Mouse (Mus musculus): ENCODE measurements around the gene Plekha8. TPM values are rescaled to one million over a fixed set of nuclear protein-coding genes. Genes with fewer than 3 reads are reported as not detected.

Gene Plekha8
- polyA plus RNA-seq, 2 experiments, result 1.7 to 2.6 TPM

DNA sequence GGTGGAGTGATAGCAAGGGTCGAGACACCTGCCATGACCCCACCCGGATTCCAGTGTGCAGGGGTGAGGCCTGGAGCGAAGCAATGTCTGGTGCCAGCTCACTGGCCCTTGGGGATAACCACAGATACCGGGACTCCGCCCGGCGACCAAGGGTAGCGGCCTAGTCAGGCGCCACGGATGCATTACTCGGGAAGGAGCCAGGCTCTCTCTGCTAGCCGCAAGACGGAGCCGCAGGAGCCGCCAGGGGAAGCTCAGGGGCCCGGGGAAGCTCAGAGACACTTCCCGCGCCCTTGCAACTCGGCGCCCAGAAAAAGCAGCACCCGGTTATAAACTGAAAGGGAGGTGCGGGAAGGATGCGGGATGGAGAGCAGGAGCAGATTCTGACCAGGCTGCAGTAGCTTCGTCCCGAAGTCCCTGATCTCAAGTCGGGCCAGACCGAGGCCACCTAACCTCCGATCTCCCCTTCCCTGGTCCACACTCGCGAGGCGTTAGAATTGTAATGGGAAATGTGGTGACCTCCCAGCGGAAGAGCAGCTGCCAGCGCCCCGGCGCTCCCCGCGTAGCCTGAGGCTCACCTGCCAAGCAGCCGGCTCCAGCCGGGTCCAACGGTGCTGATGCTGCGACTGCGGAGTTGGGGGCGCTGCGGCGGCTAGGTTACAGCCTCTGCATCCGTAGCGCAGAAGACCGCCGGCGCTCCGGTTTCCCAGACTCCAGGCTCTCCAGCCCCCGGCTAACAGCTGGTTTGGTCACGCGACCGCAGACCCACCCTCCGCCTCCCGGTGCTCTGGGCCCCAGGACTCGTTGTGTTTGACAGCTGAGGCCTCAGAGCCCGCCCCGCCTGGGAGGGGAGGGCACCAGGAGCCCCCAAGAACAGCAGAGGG is 29.0 kb upstream of the Plekha8 start, which contains the start of gene Scrn1:
Gene Scrn1, minus strand, starts transcription at position 825 of the 881 bp plus-strand sequence.
- Histone ChIP-seq H3K36me3 (replicated peaks; ENCODE audit: control insufficient read depth, insufficient read depth, low read depth) (no peaks in the 10 kb centered on the region), H3K27ac (no peak within 1 kb of the TSS), H3K4me1 (replicated peaks; ENCODE audit: control insufficient read depth in 2 of 2, insufficient read depth in 2 of 2, low read length in 1 of 2) (no peaks in the 10 kb centered on the region), H3K4me3 (ENCODE audit: insufficient read depth in 1 of 2, low read depth in 2 of 2, low read length in 2 of 2) (peak within 1 kb of the TSS; percentile 37 to 39), H3K27me3 (ENCODE audit: control insufficient read depth, insufficient read depth, low read length) (peaks cover 28% of the 10 kb centered on the region), H3K9ac (replicated peaks) (no peak within 1 kb of the TSS), H3K9me3 (ENCODE audit: control insufficient read depth, low read length) (no peaks in the 10 kb centered on the region), H3K4me2 (ENCODE audit: low read depth) (peak within 1 kb of the TSS; percentile 57)
- no peak for TF ChIP-seq EP300 (IDR thresholded peaks at IDR 0.05; ENCODE audit: low read depth)
- no peak for TF ChIP-seq CTCF (IDR thresholded peaks at IDR 0.05; ENCODE audit: low read depth)
- DNase-seq (ENCODE audit: low read depth in 3 of 3, low spot score in 3 of 3), result no peak
- ATAC-seq (ENCODE audit: insufficient read depth), result no peak
- 1% methylated on average over 60 of the region's 60 CpGs for WGBS (ENCODE audit: insufficient replicate concordance)

DNA sequence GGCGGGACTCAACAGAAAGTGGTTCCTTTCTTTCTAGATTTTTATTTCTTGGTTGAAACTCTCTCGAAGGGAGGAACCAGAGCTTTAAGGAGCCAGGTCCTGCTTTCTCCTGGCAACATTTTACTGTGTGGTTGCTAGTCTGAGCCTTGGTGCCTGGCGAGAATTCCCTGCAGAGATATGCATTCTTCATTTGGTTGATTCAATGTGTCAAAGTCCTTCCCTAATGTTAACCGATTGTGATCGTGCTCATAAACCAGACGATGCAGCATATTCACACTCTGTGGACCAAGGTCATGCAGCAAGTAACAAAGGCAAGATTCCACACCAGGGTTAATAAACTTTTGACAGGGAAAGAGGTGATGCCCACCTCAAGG is 28.4 kb upstream of the Plekha8 start:
- Histone ChIP-seq H3K4me2 (ENCODE audit: low read depth) (peak overlapping the region; percentile 57), H3K36me3 (replicated peaks; ENCODE audit: control insufficient read depth, insufficient read depth, low read depth) (no peaks in the 10 kb centered on the region), H3K9ac (replicated peaks) (no peak overlapping the region), H3K4me3 (ENCODE audit: insufficient read depth in 1 of 2, low read depth in 2 of 2, low read length in 2 of 2) (peak overlapping the region in 1 of 2 experiments; percentile 39; a peak in 2 of 4 replicates), H3K4me1 (replicated peaks; ENCODE audit: control insufficient read depth in 2 of 2, insufficient read depth in 2 of 2, low read length in 1 of 2) (no peaks in the 10 kb centered on the region), H3K27ac (no peak overlapping the region), H3K9me3 (ENCODE audit: control insufficient read depth, low read length) (no peaks in the 10 kb centered on the region), H3K27me3 (ENCODE audit: control insufficient read depth, insufficient read depth, low read length) (peaks cover 28% of the 10 kb centered on the region)
- TF ChIP-seq CTCF (IDR thresholded peaks at IDR 0.05; ENCODE audit: low read depth) (no peak), EP300 (IDR thresholded peaks at IDR 0.05; ENCODE audit: low read depth) (no peak)
- WGBS (ENCODE audit: insufficient replicate concordance), result 14% methylated on average over 6 of the region's 6 CpGs
- DNase-seq (ENCODE audit: low read depth in 3 of 3, low spot score in 3 of 3), result no peak
- no peak for ATAC-seq (ENCODE audit: insufficient read depth)

GRCm38 (mm10) chr6:54569776-54570175 is 25.1 kb upstream of the Plekha8 start:
- Histone ChIP-seq H3K27me3 (ENCODE audit: control insufficient read depth, insufficient read depth, low read length) (peaks cover 21% of the 10 kb centered on the region), H3K4me2 (ENCODE audit: low read depth) (no peak overlapping the region), H3K9ac (replicated peaks) (no peak overlapping the region), H3K4me3 (ENCODE audit: insufficient read depth in 1 of 2, low read depth in 2 of 2, low read length in 2 of 2) (no peak overlapping the region), H3K27ac (no peak overlapping the region), H3K36me3 (replicated peaks; ENCODE audit: control insufficient read depth, insufficient read depth, low read depth) (no peaks in the 10 kb centered on the region), H3K4me1 (replicated peaks; ENCODE audit: control insufficient read depth in 2 of 2, insufficient read depth in 2 of 2, low read length in 1 of 2) (no peaks in the 10 kb centered on the region), H3K9me3 (ENCODE audit: control insufficient read depth, low read length) (no peaks in the 10 kb centered on the region)
- DNase-seq (ENCODE audit: low read depth in 3 of 3, low spot score in 3 of 3) (no peak), ATAC-seq (ENCODE audit: insufficient read depth) (no peak)
- TF ChIP-seq EP300 (IDR thresholded peaks at IDR 0.05; ENCODE audit: low read depth) (no peak), CTCF (IDR thresholded peaks at IDR 0.05; ENCODE audit: low read depth) (no peak)
- 59% methylated on average over 7 of the region's 7 CpGs for WGBS (ENCODE audit: insufficient replicate concordance)

- H3K4me2 ChIP-seq (ENCODE audit: low read depth), result no peak overlapping the region
- H3K27ac ChIP-seq, result no peak overlapping the region
- TF ChIP-seq EP300 (IDR thresholded peaks at IDR 0.05; ENCODE audit: low read depth) (no peak), CTCF (IDR thresholded peaks at IDR 0.05; ENCODE audit: low read depth) (no peak)
- WGBS (ENCODE audit: insufficient replicate concordance), result 39% methylated on average over 6 of the region's 6 CpGs
- no peak overlapping the region for H3K4me3 ChIP-seq (ENCODE audit: insufficient read depth in 1 of 2, low read depth in 2 of 2, low read length in 2 of 2)
- no peaks in the 10 kb centered on the region for H3K4me1 ChIP-seq (replicated peaks; ENCODE audit: control insufficient read depth in 2 of 2, insufficient read depth in 2 of 2, low read length in 1 of 2)
- no peaks in the 10 kb centered on the region for H3K36me3 ChIP-seq (replicated peaks; ENCODE audit: control insufficient read depth, insufficient read depth, low read depth)
- DNase-seq (ENCODE audit: low read depth in 3 of 3, low spot score in 3 of 3), result no peak
- no peaks in the 10 kb centered on the region for H3K9me3 ChIP-seq (ENCODE audit: control insufficient read depth, low read length)
- ATAC-seq (ENCODE audit: insufficient read depth), result no peak
- no peak overlapping the region for H3K9ac ChIP-seq (replicated peaks)
- H3K27me3 ChIP-seq (ENCODE audit: control insufficient read depth, insufficient read depth, low read length), result no peaks in the 10 kb centered on the region; the same call in 1 of the 2 replicates
Measured at GRCm38 (mm10) chr6:54573218-54573955, 21.5 kb upstream of the Plekha8 start.

- Histone ChIP-seq H3K4me1 (replicated peaks; ENCODE audit: control insufficient read depth in 2 of 2, insufficient read depth in 2 of 2, low read length in 1 of 2) (no peaks in the 10 kb centered on the region), H3K9me3 (ENCODE audit: control insufficient read depth, low read length) (no peaks in the 10 kb centered on the region), H3K27ac (no peak overlapping the region), H3K36me3 (replicated peaks; ENCODE audit: control insufficient read depth, insufficient read depth, low read depth) (no peaks in the 10 kb centered on the region), H3K9ac (replicated peaks) (no peak overlapping the region), H3K27me3 (ENCODE audit: control insufficient read depth, insufficient read depth, low read length) (no peaks in the 10 kb centered on the region), H3K4me2 (ENCODE audit: low read depth) (no peak overlapping the region), H3K4me3 (ENCODE audit: insufficient read depth in 1 of 2, low read depth in 2 of 2, low read length in 2 of 2) (no peak overlapping the region)
- 8% methylated on average over 2 of the region's 2 CpGs for WGBS (ENCODE audit: insufficient replicate concordance)
- ATAC-seq (ENCODE audit: insufficient read depth) (no peak), DNase-seq (ENCODE audit: low read depth in 3 of 3, low spot score in 3 of 3) (peak in 1 of 3 experiments; percentile 24)
- TF ChIP-seq EP300 (IDR thresholded peaks at IDR 0.05; ENCODE audit: low read depth), result no peak
- TF ChIP-seq CTCF (IDR thresholded peaks at IDR 0.05; ENCODE audit: low read depth), result peak; percentile 67
Measured at GRCm38 (mm10) chr6:54586175-54586574, 8.7 kb upstream of the Plekha8 start.

Measured in liver, embryonic 14.5 days (tissue).